Mouse (Mus musculus) adrenal gland (tissue): Measurements from ENCODE around the gene Nav1.

ENCODE experiments used
- intact Hi-C: fragments of 180-260 bp; cut with DNase I; formaldehyde crosslinking; loops from one replicate; pipeline ENCODE4 v1.15.1; 2025

Gene Nav1

GRCm38 (mm10) chr1:135520550-135521168 lies 86.4 kb downstream of the Nav1 start:
- intact Hi-C loops = no loop called here

GRCm38 (mm10) chr1:135518661-135519060 lies 88.4 kb downstream of the Nav1 start:
- intact Hi-C loops = no loop called here

GRCm38 (mm10) chr1:135517469-135517868 lies 89.6 kb downstream of the Nav1 start:
- intact Hi-C loops = no loop called here

GRCm38 (mm10) chr1:135516511-135517305 lies 90.4 kb downstream of the Nav1 start:
- intact Hi-C loops = no loop called here

GRCm38 (mm10) chr1:135515633-135516238 lies 91.4 kb downstream of the Nav1 start:
- intact Hi-C loops = no loop called here

GRCm38 (mm10) chr1:135514913-135515632 lies 92.0 kb downstream of the Nav1 start:
- intact Hi-C loops = no loop called here

GRCm38 (mm10) chr1:135514046-135514445 lies 93.0 kb downstream of the Nav1 start:
- intact Hi-C loops = no loop called here

- intact Hi-C loops = no loop called here
Observed at GRCm38 (mm10) chr1:135513464-135513863, 93.6 kb downstream of the Nav1 start.

GRCm38 (mm10) chr1:135510346-135510977 lies 96.6 kb downstream of the Nav1 start:
- intact Hi-C loops = no loop called here

GRCm38 (mm10) chr1:135509145-135510084 lies 97.7 kb downstream of the Nav1 start:
- intact Hi-C loops = no loop called here

GRCm38 (mm10) chr1:135508349-135508634 lies 98.8 kb downstream of the Nav1 start:
- intact Hi-C loops = no loop called here

- intact Hi-C loops = no loop called here
Observed at GRCm38 (mm10) chr1:135507572-135508348, 99.3 kb downstream of the Nav1 start.

GRCm38 (mm10) chr1:135505499-135505898 lies 101.6 kb downstream of the Nav1 start:
- intact Hi-C loops = no loop called here

- intact Hi-C loops = no loop called here
Observed at GRCm38 (mm10) chr1:135503436-135503835, 103.7 kb downstream of the Nav1 start.

GRCm38 (mm10) chr1:135502750-135503149 lies 104.3 kb downstream of the Nav1 start:
- intact Hi-C loops = no loop called here

GRCm38 (mm10) chr1:135502135-135502534 lies 105.0 kb downstream of the Nav1 start:
- intact Hi-C loops = no loop called here

GRCm38 (mm10) chr1:135498455-135499358 lies 108.4 kb downstream of the Nav1 start:
- intact Hi-C loops = no loop called here

- intact Hi-C loops = no loop called here
Observed at GRCm38 (mm10) chr1:135495048-135495447, 112.0 kb downstream of the Nav1 start.
